Mouse (Mus musculus) liver, embryonic 15.5 days (tissue): Measurements from ENCODE around the gene D11Wsu47e. TPM values are rescaled to one million over a fixed set of nuclear protein-coding genes. Genes with fewer than 3 reads are reported as not detected.

ENCODE experiments used
- ATAC-seq: fragments of 200-750 bp; cut with Nextera tagmentation; 2 replicates; pipeline ENCODE4 v1.8.0; 2017; ENCODE audit warnings: moderate number of reproducible peaks, mild to moderate bottlenecking, moderate library complexity; ENCODE audit not compliant: insufficient read depth
- H3K27ac ChIP-seq: fragments of 300-500 bp; sonication (generic); replicated peaks from 2 replicates; pipeline ENCODE4 v1.5.1; 2015; ENCODE audit warnings: mild to moderate bottlenecking, inconsistent platforms
- H3K27me3 ChIP-seq: fragments of 300-500 bp; sonication (generic); 2 replicates; pipeline ENCODE4 v1.6.1; 2015; ENCODE audit warnings: mild to moderate bottlenecking, inconsistent platforms
- H3K36me3 ChIP-seq: fragments of 300-500 bp; sonication (generic); replicated peaks from 2 replicates; pipeline ENCODE4 v1.6.1; 2015; ENCODE audit warnings: moderate library complexity, mild to moderate bottlenecking, inconsistent platforms
- H3K4me1 ChIP-seq: fragments of 300-500 bp; sonication (generic); replicated peaks from 2 replicates; pipeline ENCODE4 v1.6.1; 2015; ENCODE audit warnings: inconsistent platforms
- H3K4me2 ChIP-seq: fragments of 300-500 bp; sonication (generic); 2 replicates; pipeline ENCODE4 v1.6.1; 2015; ENCODE audit warnings: moderate library complexity, mild to moderate bottlenecking, inconsistent platforms
- H3K4me3 ChIP-seq: fragments of 300-500 bp; sonication (generic); replicated peaks from 2 replicates; pipeline ENCODE4 v1.5.1; 2015; ENCODE audit warnings: mild to moderate bottlenecking, inconsistent platforms
- H3K9ac ChIP-seq: fragments of 300-500 bp; sonication (generic); 2 replicates; pipeline ENCODE4 v1.6.1; 2015; ENCODE audit warnings: moderate library complexity, mild to moderate bottlenecking, inconsistent platforms
- H3K9me3 ChIP-seq: fragments of 300-500 bp; sonication (generic); replicated peaks from 2 replicates; pipeline ENCODE4 v1.6.1; 2016; ENCODE audit warnings: inconsistent platforms
- WGBS: fragments of 180-500 bp; shearing (Covaris S2); methylation state at CpG from one replicate; pipeline ENCODE4 v1.1.7; 2015; ENCODE audit warnings: mixed read lengths; ENCODE audit not compliant: insufficient replicate concordance; 5-methylcytosine and 5-hydroxymethylcytosine counted together
- polyA plus RNA-seq: library from polyadenylated mRNA; unstranded; fragments of >200 nt; fragmentation: Nextera tagmentation; extraction: Ambion mirVana; gene quantifications from 2 replicates; pipeline ENCODE4 v1.2.1, GENCODE M21; 2015

The D11Wsu47e gene
- polyA plus RNA-seq, 1 experiment from 2014 or later: 9.2 TPM

DNA sequence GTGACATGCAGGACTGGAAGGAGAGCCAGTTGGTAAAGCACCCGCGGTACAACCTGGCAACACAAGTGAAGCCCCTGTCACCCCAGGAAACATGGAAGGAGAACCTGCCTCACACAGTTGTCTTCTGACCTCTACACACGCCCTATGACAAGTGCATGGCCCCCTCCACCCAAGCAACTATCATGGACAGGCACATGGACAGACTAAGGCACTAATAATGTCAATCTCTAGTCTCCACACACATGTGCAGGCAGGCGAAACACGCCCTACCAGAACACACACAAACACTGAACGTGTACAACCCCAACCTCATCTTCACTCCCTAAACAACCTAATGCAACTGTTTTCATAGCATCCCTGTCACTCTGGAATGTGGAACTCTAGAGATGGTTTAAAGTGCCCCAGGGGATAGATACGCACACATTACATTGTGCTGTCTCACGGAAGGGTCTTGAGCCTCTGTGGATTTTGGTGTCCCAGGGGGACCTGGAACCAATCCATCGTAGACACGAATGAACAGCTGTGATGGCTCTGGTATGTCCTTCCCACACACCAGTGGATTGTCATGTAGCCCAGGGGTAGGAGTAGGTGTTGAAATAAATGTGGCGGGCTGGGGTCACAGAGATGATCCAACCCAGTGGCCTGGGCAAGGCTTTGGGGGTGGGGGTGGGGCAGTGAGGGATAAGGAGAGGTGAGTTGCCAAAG lies 52.8 kb downstream of the D11Wsu47e start:
- no peak overlapping the region for H3K9ac ChIP-seq
- H3K4me1 ChIP-seq: peaks cover 86% of the 10 kb centered on the region
- ATAC-seq: no peak
- H3K9me3 ChIP-seq: no peaks in the 10 kb centered on the region
- no peak overlapping the region for H3K27ac ChIP-seq
- no peaks in the 10 kb centered on the region for H3K27me3 ChIP-seq
- WGBS: 79% methylated on average over 11 of the region's 11 CpGs
- peaks cover 30% of the 10 kb centered on the region for H3K36me3 ChIP-seq
- no peak overlapping the region for H3K4me3 ChIP-seq
- H3K4me2 ChIP-seq: peak overlapping the region; percentile 31; the same call in 1 of the 2 replicates

DNA sequence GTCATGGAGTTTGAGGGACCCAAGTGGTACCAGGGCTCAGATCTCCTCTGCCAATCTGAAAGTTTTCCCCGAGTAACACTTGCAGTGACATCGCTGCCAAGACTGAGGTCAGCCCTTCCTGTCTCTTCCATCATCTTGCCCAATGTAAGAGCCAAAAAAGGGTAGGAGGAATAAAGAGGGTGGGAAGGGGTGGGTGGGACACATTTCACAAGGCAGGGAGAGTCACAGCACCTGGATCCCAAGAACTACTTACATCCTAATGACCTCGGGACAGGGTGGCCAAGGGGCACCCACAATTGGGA lies 53.3 kb downstream of the D11Wsu47e start:
- 61% methylated on average over 3 of the region's 3 CpGs for WGBS

DNA sequence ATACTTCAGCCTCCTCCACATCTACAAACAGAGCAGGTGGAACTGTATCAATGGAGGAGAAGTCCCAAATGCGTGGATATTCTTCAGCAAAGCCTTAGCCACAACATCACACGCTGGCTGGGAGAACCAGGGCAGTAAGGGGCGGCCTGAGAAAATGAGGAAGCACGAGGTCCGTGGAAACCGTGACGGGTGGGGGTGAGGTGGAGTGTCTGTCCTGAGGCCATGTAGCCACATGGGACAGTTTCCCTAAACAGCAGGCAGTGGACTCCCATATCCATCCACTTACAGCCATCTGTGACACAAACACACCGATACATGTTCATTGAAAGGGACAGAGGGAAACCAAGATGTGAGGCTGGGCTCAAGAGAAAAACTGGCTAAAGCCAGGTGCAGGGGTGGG lies 53.7 kb downstream of the D11Wsu47e start:
- H3K4me3 ChIP-seq: no peak overlapping the region
- H3K4me2 ChIP-seq: no peak overlapping the region
- H3K27ac ChIP-seq: no peak overlapping the region
- H3K4me1 ChIP-seq: peaks cover 77% of the 10 kb centered on the region
- H3K27me3 ChIP-seq: no peaks in the 10 kb centered on the region
- WGBS: 49% methylated on average over 8 of the region's 8 CpGs
- no peak overlapping the region for H3K9ac ChIP-seq
- ATAC-seq: no peak
- H3K9me3 ChIP-seq: no peaks in the 10 kb centered on the region; the same call in 1 of the 2 replicates
- H3K36me3 ChIP-seq: peaks cover 39% of the 10 kb centered on the region

More for the DNA sequence above, 53.3 kb downstream of the D11Wsu47e start:
- H3K9me3 ChIP-seq: no peaks in the 10 kb centered on the region
- no peak overlapping the region for H3K27ac ChIP-seq
- H3K9ac ChIP-seq: no peak overlapping the region
- H3K27me3 ChIP-seq: no peaks in the 10 kb centered on the region
- peaks cover 81% of the 10 kb centered on the region for H3K4me1 ChIP-seq
- H3K36me3 ChIP-seq: peaks cover 35% of the 10 kb centered on the region
- H3K4me2 ChIP-seq: no peak overlapping the region
- no peak overlapping the region for H3K4me3 ChIP-seq
- ATAC-seq: no peak

- 74% methylated on average over 8 of the region's 8 CpGs for WGBS
- peaks cover 64% of the 10 kb centered on the region for H3K4me1 ChIP-seq
Measured at GRCm38 (mm10) chr11:113739213-113739612, 55.0 kb downstream of the D11Wsu47e start.

GRCm38 (mm10) chr11:113740100-113740499 lies 55.9 kb downstream of the D11Wsu47e start:
- H3K9me3 ChIP-seq: no peaks in the 10 kb centered on the region; the same call in 1 of the 2 replicates
- 76% methylated on average over 7 of the region's 7 CpGs for WGBS
- no peak overlapping the region for H3K4me2 ChIP-seq
- no peak overlapping the region for H3K27ac ChIP-seq
- H3K27me3 ChIP-seq: no peaks in the 10 kb centered on the region
- peaks cover 56% of the 10 kb centered on the region for H3K4me1 ChIP-seq
- peaks cover 55% of the 10 kb centered on the region for H3K36me3 ChIP-seq
- 0 out of 2 replicates have a peak, but pooled peaks have one; percentile 10 for ATAC-seq
- H3K9ac ChIP-seq: no peak overlapping the region
- H3K4me3 ChIP-seq: no peak overlapping the region

More at GRCm38 (mm10) chr11:113739213-113739612, 55.0 kb downstream of the D11Wsu47e start:
- Histone ChIP-seq H3K4me2 (no peak overlapping the region), H3K9ac (no peak overlapping the region), H3K4me3 (no peak overlapping the region), H3K36me3 (peaks cover 50% of the 10 kb centered on the region), H3K27me3 (no peaks in the 10 kb centered on the region), H3K9me3 (no peaks in the 10 kb centered on the region; the same call in 1 of the 2 replicates), H3K27ac (no peak overlapping the region)
- no peak for ATAC-seq

DNA sequence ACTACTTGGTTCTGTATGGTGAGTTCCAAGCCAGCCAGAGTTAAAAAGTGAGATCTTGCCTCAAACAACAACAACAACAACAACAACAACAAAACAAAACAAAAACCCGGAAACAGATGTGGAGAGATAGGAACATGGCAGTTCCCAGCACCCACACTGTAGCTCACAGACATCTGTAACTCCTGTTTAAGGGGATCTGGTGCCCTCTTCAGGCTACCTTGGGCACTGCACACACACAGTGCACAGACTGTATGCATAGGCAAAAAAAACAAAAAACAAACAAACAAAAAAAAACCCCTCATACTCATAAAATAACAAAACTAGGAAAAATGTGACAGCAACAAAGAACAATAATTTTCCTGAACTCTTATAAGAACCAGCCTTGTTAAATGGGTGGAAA lies 58.8 kb downstream of the D11Wsu47e start:
- no peaks in the 10 kb centered on the region for H3K27me3 ChIP-seq
- H3K36me3 ChIP-seq: peaks cover 48% of the 10 kb centered on the region
- no peaks in the 10 kb centered on the region; the same call in 1 of the 2 replicates for H3K9me3 ChIP-seq
- H3K27ac ChIP-seq: no peak overlapping the region
- H3K9ac ChIP-seq: no peak overlapping the region
- no peak overlapping the region for H3K4me2 ChIP-seq
- 92% methylated on average over 1 of the region's 1 CpGs for WGBS
- H3K4me3 ChIP-seq: no peak overlapping the region
- no peak for ATAC-seq
- peaks cover 54% of the 10 kb centered on the region for H3K4me1 ChIP-seq

Other genes starting within 250 kb of the D11Wsu47e start
- 4.9 and 6.0 TPM in 2 replicates for gene Sstr2, start 65.1 kb upstream of the D11Wsu47e start, polyA plus RNA-seq
- 14.9 and 15.0 TPM in 2 replicates for gene Cog1, start 35.2 kb upstream of the D11Wsu47e start, polyA plus RNA-seq
- gene Slc39a11, start 34.3 kb upstream of the D11Wsu47e start, polyA plus RNA-seq: 12.4 and 14.5 TPM in 2 replicates
- gene Fam104a, start 257 bp upstream of the D11Wsu47e start, polyA plus RNA-seq: 40.6 and 45.1 TPM in 2 replicates
- not detected in 2 replicates for gene Cpsf4l, start 25.6 kb downstream of the D11Wsu47e start, polyA plus RNA-seq
- gene Cdc42ep4, start 67.5 kb downstream of the D11Wsu47e start, polyA plus RNA-seq: 17.1 and 19.8 TPM in 2 replicates